Mouse (Mus musculus) hindbrain, embryonic 16.5 days (tissue): Measurements from ENCODE around the gene Aftph. TPM values are rescaled to one million over a fixed set of nuclear protein-coding genes. Genes with fewer than 3 reads are reported as not detected.

ENCODE experiments used
- ATAC-seq: fragments of 200-750 bp; cut with Nextera tagmentation; 2 replicates; pipeline ENCODE4 v1.8.0; 2017; ENCODE audit warnings: moderate TSS enrichment, moderate library complexity
- H3K27ac ChIP-seq: fragments of 300-500 bp; sonication (generic); 2 replicates; pipeline ENCODE4 v1.5.1; 2014; ENCODE audit warnings: low read depth, mild to moderate bottlenecking, control low read depth, low read length, moderate library complexity
- H3K27me3 ChIP-seq: fragments of 300-500 bp; sonication (generic); replicated peaks from 2 replicates; pipeline ENCODE4 v1.6.1; 2014; ENCODE audit warnings: low read length; ENCODE audit not compliant: control insufficient read depth, insufficient read depth
- H3K36me3 ChIP-seq: fragments of 300-500 bp; sonication (generic); 2 replicates; pipeline ENCODE4 v1.6.1; 2014; ENCODE audit warnings: mild to moderate bottlenecking, low read length, moderate library complexity, mixed read lengths; ENCODE audit not compliant: control insufficient read depth, insufficient read depth
- H3K4me1 ChIP-seq: fragments of 300-500 bp; sonication (generic); 2 replicates; pipeline ENCODE4 v1.6.1; 2014; ENCODE audit warnings: low read depth, low read length; ENCODE audit not compliant: control insufficient read depth, insufficient read depth
- H3K4me2 ChIP-seq: fragments of 300-500 bp; sonication (generic); 2 replicates; pipeline ENCODE4 v1.6.1; 2014; ENCODE audit warnings: mild to moderate bottlenecking, low read length, control low read depth, moderate library complexity
- H3K4me3 ChIP-seq: fragments of 300-500 bp; sonication (generic); 2 replicates; pipeline ENCODE4 v1.5.1; 2014; ENCODE audit warnings: mild to moderate bottlenecking, low read length, control low read depth, moderate library complexity
- H3K9ac ChIP-seq: fragments of 300-500 bp; sonication (generic); 2 replicates; pipeline ENCODE4 v1.6.1; 2014; ENCODE audit warnings: low read depth, mild to moderate bottlenecking, control low read depth, low read length, moderate library complexity
- H3K9me3 ChIP-seq: fragments of 300-500 bp; sonication (generic); 2 replicates; pipeline ENCODE4 v1.6.1; 2014; ENCODE audit warnings: mild to moderate bottlenecking, low read length, moderate library complexity; ENCODE audit not compliant: control insufficient read depth
- WGBS: fragments of 180-500 bp; shearing (Covaris S2); extraction: QIAGEN DNeasy Blood & Tissue Kit; methylation state at CpG from one replicate; pipeline ENCODE4 v1.1.7; 2014; 5-methylcytosine and 5-hydroxymethylcytosine counted together
- polyA plus RNA-seq: library from polyadenylated mRNA; unstranded; fragments of >200 nt; fragmentation: Nextera tagmentation; extraction: Ambion mirVana; gene quantifications from 2 replicates; pipeline ENCODE4 v1.2.1, GENCODE M21; 2015

Gene Aftph
- polyA plus RNA-seq, 1 experiment from 2014 or later, result 31.5 TPM

- ATAC-seq, result no peak
- no peak overlapping the region for H3K4me3 ChIP-seq
- H3K9ac ChIP-seq, result no peak overlapping the region
- no peaks in the 10 kb centered on the region for H3K9me3 ChIP-seq
- no peak overlapping the region for H3K4me2 ChIP-seq
- no peaks in the 10 kb centered on the region for H3K36me3 ChIP-seq
- H3K27me3 ChIP-seq, result no peaks in the 10 kb centered on the region
- H3K27ac ChIP-seq, result no peak overlapping the region
- H3K4me1 ChIP-seq, result peaks cover 22% of the 10 kb centered on the region
- 36% methylated on average over 6 of the region's 6 CpGs for WGBS
These were observed 105.7 kb downstream of the Aftph start for GRCm38 (mm10) chr11:20635646-20636045.

Other genes starting within 250 kb of the Aftph start
- 27.6 and 29.1 TPM in 2 replicates for gene Sertad2, start 198.3 kb downstream of the Aftph start, polyA plus RNA-seq
- gene Lgalsl, start 89.5 kb upstream of the Aftph start, polyA plus RNA-seq, result 84.9 and 87.2 TPM in 2 replicates